Mouse (Mus musculus): ENCODE measurements at regions not wholly inside any gene's neighbourhood (a gene's known extent, or its start where the extent isn't known, plus 50 kb on each side); places are given as distances from the start of the nearest gene placed in this dataset.

GRCm38 (mm10) chr5:68353211-68353610, 321.6 kb downstream of the Grxcr1 start:
- TF ChIP-seq ZNF384 (IDR thresholded peaks at IDR 0.05; ENCODE audit: low read depth, low read length) (no peak), CHD2 (IDR thresholded peaks at IDR 0.05; ENCODE audit: low read depth, low read length) (no peak), ZC3H11A (IDR thresholded peaks at IDR 0.05; ENCODE audit: borderline replicate concordance, low read depth, low read length) (no peak)

Measured in ES-E14 (cell line).